Mouse (Mus musculus) heart, postnatal 0 days (tissue): ENCODE measurements at regions not wholly inside any gene's neighbourhood (a gene's known extent, or its start where the extent isn't known, plus 50 kb on each side); places are given as distances from the start of the nearest gene placed in this dataset.

ENCODE experiments used
- ATAC-seq: fragments of 200-750 bp; cut with Nextera tagmentation; 2 replicates; pipeline ENCODE4 v1.8.0; 2017; ENCODE audit warnings: low read depth, moderate number of reproducible peaks, moderate library complexity; ENCODE audit not compliant: insufficient read depth
- DNase-seq: peaks from one replicate; pipeline ENCODE4 v3.0.0-alpha.2; 2016; ENCODE audit warnings: low spot score
- H3K27ac ChIP-seq: fragments of 300-500 bp; sonication (generic); 2 replicates; pipeline ENCODE4 v1.5.1; 2014; ENCODE audit warnings: low read depth, mild to moderate bottlenecking
- H3K27me3 ChIP-seq: fragments of 300-500 bp; sonication (generic); 2 replicates; pipeline ENCODE4 v1.6.1; 2014; ENCODE audit warnings: low read length, mixed read lengths; ENCODE audit not compliant: control insufficient read depth, insufficient read depth
- H3K36me3 ChIP-seq: fragments of 300-500 bp; sonication (generic); replicated peaks from 2 replicates; pipeline ENCODE4 v1.6.1; 2014; ENCODE audit warnings: low read length, mixed read lengths; ENCODE audit not compliant: control insufficient read depth, insufficient read depth
- H3K4me1 ChIP-seq: fragments of 300-500 bp; sonication (generic); 2 replicates; pipeline ENCODE4 v1.6.1; 2014; ENCODE audit warnings: antibody characterized with exemption; ENCODE audit not compliant: control insufficient read depth, insufficient read depth
- H3K4me2 ChIP-seq: fragments of 300-500 bp; sonication (generic); 2 replicates; pipeline ENCODE4 v1.6.1; 2014; ENCODE audit warnings: low read depth, mild to moderate bottlenecking, low read length, moderate library complexity
- H3K4me3 ChIP-seq: fragments of 300-500 bp; sonication (generic); 2 replicates; pipeline ENCODE4 v1.5.1; 2014; ENCODE audit warnings: low read depth, low read length
- H3K9ac ChIP-seq: fragments of 300-500 bp; sonication (generic); replicated peaks from 2 replicates; pipeline ENCODE4 v1.6.1; 2014; ENCODE audit warnings: low read depth, low read length, mixed read lengths
- H3K9me3 ChIP-seq: fragments of 300-500 bp; sonication (generic); replicated peaks from 2 replicates; pipeline ENCODE4 v1.6.1; 2016; ENCODE audit warnings: low read length; ENCODE audit not compliant: control insufficient read depth
- CTCF ChIP-seq: IDR thresholded peaks from 2 replicates; pipeline ENCODE4 v1.5.1; 2016; ENCODE audit warnings: antibody characterized with exemption, control low read depth, low read depth
- EP300 ChIP-seq: IDR thresholded peaks from 2 replicates; pipeline ENCODE4 v1.6.1; 2016; ENCODE audit warnings: antibody characterized with exemption, low read depth
- WGBS: fragments of 180-500 bp; shearing (Covaris S2); extraction: QIAGEN DNeasy Blood & Tissue Kit; methylation state at CpG from one replicate; pipeline ENCODE4 v1.1.7; 2014; 5-methylcytosine and 5-hydroxymethylcytosine counted together

GRCm38 (mm10) chr15:41920270-41920669 is 1786.1 kb downstream of the 9330182O14Rik start:
- no peak overlapping the region for H3K4me3 ChIP-seq
- H3K4me2 ChIP-seq = no peak overlapping the region
- no peak for ATAC-seq

GRCm38 (mm10) chr15:41936697-41937096 is 1802.5 kb downstream of the 9330182O14Rik start:
- ATAC-seq = no peak
- Histone ChIP-seq H3K9ac (no peak overlapping the region), H3K4me2 (no peak overlapping the region), H3K36me3 (no peaks in the 10 kb centered on the region), H3K4me1 (no peaks in the 10 kb centered on the region), H3K27me3 (no peaks in the 10 kb centered on the region), H3K27ac (no peak overlapping the region), H3K9me3 (peaks cover 7% of the 10 kb centered on the region), H3K4me3 (no peak overlapping the region)
- 63% methylated on average over 2 of the region's 2 CpGs for WGBS
- no peak for DNase-seq
- TF ChIP-seq CTCF = no peak

More at GRCm38 (mm10) chr15:41920270-41920669, 1786.1 kb downstream of the 9330182O14Rik start:
- Histone ChIP-seq H3K27me3 (no peaks in the 10 kb centered on the region), H3K36me3 (no peaks in the 10 kb centered on the region), H3K4me1 (no peaks in the 10 kb centered on the region), H3K9me3 (no peaks in the 10 kb centered on the region), H3K9ac (no peak overlapping the region), H3K27ac (no peak overlapping the region)
- TF ChIP-seq EP300 (no peak), CTCF (no peak)
- DNase-seq = no peak
- WGBS = 80% methylated on average over 2 of the region's 2 CpGs

GRCm38 (mm10) chr15:41945226-41945625 is 1811.1 kb downstream of the 9330182O14Rik start:
- Histone ChIP-seq H3K9ac (no peak overlapping the region), H3K36me3 (no peaks in the 10 kb centered on the region), H3K4me2 (no peak overlapping the region), H3K27ac (no peak overlapping the region), H3K9me3 (no peaks in the 10 kb centered on the region), H3K27me3 (no peaks in the 10 kb centered on the region), H3K4me1 (no peaks in the 10 kb centered on the region), H3K4me3 (no peak overlapping the region)
- no peak for ATAC-seq
- TF ChIP-seq CTCF (no peak), EP300 (no peak)
- 83% methylated on average over 2 of the region's 2 CpGs for WGBS
- DNase-seq = no peak

GRCm38 (mm10) chr15:41947888-41948287 is 1813.7 kb downstream of the 9330182O14Rik start:
- no peak overlapping the region for H3K4me2 ChIP-seq
- H3K4me3 ChIP-seq = no peak overlapping the region
- H3K36me3 ChIP-seq = no peaks in the 10 kb centered on the region
- H3K9ac ChIP-seq = no peak overlapping the region
- no peaks in the 10 kb centered on the region for H3K4me1 ChIP-seq
- no peaks in the 10 kb centered on the region for H3K9me3 ChIP-seq
- H3K27me3 ChIP-seq = no peaks in the 10 kb centered on the region
- TF ChIP-seq EP300 = no peak
- no peak for TF ChIP-seq CTCF
- ATAC-seq = no peak
- no peak overlapping the region for H3K27ac ChIP-seq
- no peak for DNase-seq

- Histone ChIP-seq H3K9ac (no peak overlapping the region), H3K27me3 (no peaks in the 10 kb centered on the region), H3K9me3 (no peaks in the 10 kb centered on the region), H3K4me1 (no peaks in the 10 kb centered on the region), H3K4me2 (no peak overlapping the region), H3K4me3 (no peak overlapping the region), H3K27ac (no peak overlapping the region), H3K36me3 (no peaks in the 10 kb centered on the region)
- ATAC-seq (0 out of 2 replicates have a peak, but pooled peaks have one; percentile 20), DNase-seq (peak; percentile 35)
- TF ChIP-seq EP300 (no peak), CTCF (peak; percentile 65)
- 29% methylated on average over 4 of the region's 4 CpGs for WGBS
Measured at GRCm38 (mm10) chr15:41948347-41949093, 1814.4 kb downstream of the 9330182O14Rik start.

- WGBS = 69% methylated on average over 6 of the region's 6 CpGs
- Histone ChIP-seq H3K4me1 (no peaks in the 10 kb centered on the region), H3K9me3 (no peaks in the 10 kb centered on the region), H3K36me3 (no peaks in the 10 kb centered on the region), H3K27me3 (no peaks in the 10 kb centered on the region), H3K9ac (no peak overlapping the region), H3K4me3 (no peak overlapping the region), H3K27ac (no peak overlapping the region), H3K4me2 (no peak overlapping the region)
- ATAC-seq (peak; percentile 20; the same call in 1 of the 2 replicates), DNase-seq (no peak)
- TF ChIP-seq CTCF (no peak), EP300 (no peak)
Measured at GRCm38 (mm10) chr15:41949094-41949461, 1814.9 kb downstream of the 9330182O14Rik start.
